Mouse (Mus musculus) ES-E14 (cell line): ENCODE measurements at regions not wholly inside any gene's neighbourhood (a gene's known extent, or its start where the extent isn't known, plus 50 kb on each side); places are given as distances from the start of the nearest gene placed in this dataset.

Source experiments
- DNase-seq: peaks from one replicate; pipeline ENCODE4 v3.0.0-alpha.2; 2013; ENCODE audit warnings: low read depth, low spot score
- H3K27ac ChIP-seq: 2 replicates; pipeline ENCODE4 v1.5.1; 2012; ENCODE audit warnings: low read depth, mild to moderate bottlenecking, low read length, moderate library complexity, mixed read lengths; ENCODE audit not compliant: poor library complexity, insufficient read depth, severe bottlenecking
- H3K36me3 ChIP-seq: 2 replicates; pipeline ENCODE4 v1.6.1; 2012; ENCODE audit warnings: mild to moderate bottlenecking, low read length, moderate library complexity, mixed read lengths; ENCODE audit not compliant: control insufficient read depth, poor library complexity, insufficient read depth, severe bottlenecking
- H3K4me1 ChIP-seq, 2 experiments: fragments of 150-350 bp in 1 of 2; sonication (generic) in 1 of 2; 2 replicates each; pipeline ENCODE4 v1.6.1; 2012; ENCODE audit warnings: low read length in 2 of 2, mild to moderate bottlenecking in 1 of 2, mixed read lengths in 1 of 2; ENCODE audit not compliant: control insufficient read depth in 2 of 2, insufficient read depth in 2 of 2, poor library complexity in 1 of 2
- H3K4me3 ChIP-seq, 2 experiments: fragments of 150-350 bp in 1 of 2; sonication (generic) in 1 of 2; 2 replicates each; pipeline ENCODE4 v1.5.1; 2012; ENCODE audit warnings: low read length in 2 of 2, low read depth in 1 of 2, mild to moderate bottlenecking in 1 of 2, mixed read lengths in 1 of 2; ENCODE audit not compliant: insufficient read depth in 1 of 2, poor library complexity in 1 of 2, severe bottlenecking in 1 of 2
- H3K9ac ChIP-seq: 2 replicates; pipeline ENCODE4 v1.6.1; 2012; ENCODE audit warnings: low read depth, mild to moderate bottlenecking, low read length, mixed read lengths; ENCODE audit not compliant: poor library complexity, insufficient read depth, severe bottlenecking
- H3K9me3 ChIP-seq: fragments of 150-350 bp; sonication (generic); 2 replicates; pipeline ENCODE4 v1.6.1; 2012; ENCODE audit warnings: low read depth, mild to moderate bottlenecking, low read length; ENCODE audit not compliant: control insufficient read depth, insufficient read depth
- CHD2 ChIP-seq: IDR thresholded peaks from 2 replicates; pipeline ENCODE4 v1.6.1; 2014; ENCODE audit warnings: mild to moderate bottlenecking, low read depth, low read length, inconsistent platforms
- HCFC1 ChIP-seq: IDR thresholded peaks from 2 replicates; pipeline ENCODE4 v1.6.1; 2012; ENCODE audit warnings: low read length, inconsistent platforms, borderline replicate concordance; ENCODE audit not compliant: insufficient read depth
- MAFK ChIP-seq: IDR thresholded peaks from 2 replicates; pipeline ENCODE4 v1.6.1; 2014; ENCODE audit warnings: mild to moderate bottlenecking, low read depth, low read length, inconsistent platforms; ENCODE audit not compliant: insufficient read depth
- ZC3H11A ChIP-seq: IDR thresholded peaks from 2 replicates; pipeline ENCODE4 v1.6.1; 2012; ENCODE audit warnings: low read depth, mild to moderate bottlenecking, inconsistent platforms, low read length, borderline replicate concordance
- ZNF384 ChIP-seq: IDR thresholded peaks from 2 replicates; pipeline ENCODE4 v1.6.1; 2012; ENCODE audit warnings: low read depth, low read length, inconsistent platforms
- in situ Hi-C, 2 experiments: fragments of 600-800 bp; cut with MboI; formaldehyde crosslinking; loops; one replicate each; pipeline ENCODE4 v1.15.1; 2025; ENCODE audit warnings: low sequenced_read_pairs in 2 of 2, inconsistent platforms in 1 of 2; ENCODE audit not compliant: unreplicated experiment in 2 of 2

- Histone ChIP-seq H3K27ac (no peak overlapping the region), H3K9me3 (no peaks in the 10 kb centered on the region), H3K4me3 (no peak overlapping the region), H3K36me3 (no peaks in the 10 kb centered on the region), H3K9ac (no peak overlapping the region), H3K4me1 (no peaks in the 10 kb centered on the region)
- DNase-seq: no peak
- TF ChIP-seq CHD2: no peak
- no peak for TF ChIP-seq ZC3H11A
- TF ChIP-seq ZNF384: no peak
- TF ChIP-seq MAFK: no peak
- no peak for TF ChIP-seq HCFC1
- in situ Hi-C loops: no loop called here
Measured at GRCm38 (mm10) chr6:93328683-93329082, 385.4 kb upstream of the Adamts9 start.

- TF ChIP-seq MAFK (no peak), ZNF384 (no peak)
- no peak overlapping the region for H3K27ac ChIP-seq
- in situ Hi-C loops: no loop called here
- no peaks in the 10 kb centered on the region for H3K36me3 ChIP-seq
- H3K4me3 ChIP-seq: no peak overlapping the region
- no peak for DNase-seq
- H3K9me3 ChIP-seq: no peaks in the 10 kb centered on the region
- no peak overlapping the region for H3K9ac ChIP-seq
- H3K4me1 ChIP-seq: no peaks in the 10 kb centered on the region
Measured at GRCm38 (mm10) chr6:93327930-93328329, 384.6 kb upstream of the Adamts9 start.

- Histone ChIP-seq H3K36me3 (no peaks in the 10 kb centered on the region), H3K9ac (no peak overlapping the region), H3K9me3 (no peaks in the 10 kb centered on the region), H3K27ac (no peak overlapping the region), H3K4me3 (no peak overlapping the region), H3K4me1 (no peaks in the 10 kb centered on the region)
- TF ChIP-seq ZC3H11A: no peak
- TF ChIP-seq ZNF384: no peak
- no peak for TF ChIP-seq MAFK
- no peak for TF ChIP-seq HCFC1
- in situ Hi-C loops: no loop called here
- no peak for DNase-seq
Measured at GRCm38 (mm10) chr6:93323881-93324280, 380.6 kb upstream of the Adamts9 start.

GRCm38 (mm10) chr6:93314625-93315024 lies 371.3 kb upstream of the Adamts9 start:
- Histone ChIP-seq H3K9me3 (no peaks in the 10 kb centered on the region), H3K27ac (no peak overlapping the region), H3K36me3 (no peaks in the 10 kb centered on the region), H3K9ac (no peak overlapping the region), H3K4me1 (no peaks in the 10 kb centered on the region), H3K4me3 (no peak overlapping the region)
- in situ Hi-C loops: no loop called here
- DNase-seq: no peak
- TF ChIP-seq MAFK (no peak), CHD2 (no peak), ZC3H11A (no peak), ZNF384 (no peak), HCFC1 (no peak)

GRCm38 (mm10) chr6:93305176-93305575 lies 361.9 kb upstream of the Adamts9 start:
- H3K9ac ChIP-seq: no peak overlapping the region
- no peaks in the 10 kb centered on the region for H3K36me3 ChIP-seq
- H3K9me3 ChIP-seq: no peaks in the 10 kb centered on the region
- TF ChIP-seq MAFK (no peak), HCFC1 (no peak), ZC3H11A (no peak)
- DNase-seq: peak; percentile 16
- in situ Hi-C loops: no loop called here
- H3K4me1 ChIP-seq: 0 out of 4 replicates have a peak, but pooled peaks cover 0 to 5% of the 10 kb centered on the region in 2 experiments
- no peak overlapping the region for H3K4me3 ChIP-seq
- H3K27ac ChIP-seq: no peak overlapping the region
